Mouse (Mus musculus): ENCODE results near the gene Prdm15.

The Prdm15 gene

GRCm38 (mm10) chr16:97751884-97752283 is 99.8 kb downstream of the Prdm15 start:
- no peak for DNase-seq (ENCODE audit: extremely low spot score)

GRCm38 (mm10) chr16:97748421-97748820 is 103.2 kb downstream of the Prdm15 start:
- no peak for DNase-seq (ENCODE audit: extremely low spot score)

Data from embryo, embryonic 9.5 days (tissue).